Mouse (Mus musculus) G1E (cell line): Measurements from ENCODE around the gene Sh3gl1. TPM values are rescaled to one million over a fixed set of nuclear protein-coding genes. Genes with fewer than 3 reads are reported as not detected.
A peak's percentile ranks its signal among the peaks of the same experiment; 100 is the strongest.

Experiments used
- ATAC-seq: 2 replicates; pipeline ENCODE4 v1.8.0; 2016; ENCODE audit warnings: mild to moderate bottlenecking; ENCODE audit not compliant: insufficient number of reproducible peaks, poor library complexity, low FRiP score, severe bottlenecking; ENCODE audit errors: extremely low read depth
- DNase-seq: peaks from one replicate; pipeline ENCODE4 v3.0.0; 2012; ENCODE audit warnings: low spot score
- H3K27me3 ChIP-seq: 2 replicates; pipeline ENCODE4 v1.6.1; 2012; ENCODE audit warnings: mild to moderate bottlenecking, low read length, inconsistent platforms; ENCODE audit not compliant: insufficient read depth
- H3K36me3 ChIP-seq: replicated peaks from 2 replicates; pipeline ENCODE3; 2012; ENCODE audit warnings: mild to moderate bottlenecking, inconsistent platforms
- H3K4me1 ChIP-seq: 2 replicates; pipeline ENCODE4 v1.6.1; 2012; ENCODE audit warnings: low read depth, low read length, inconsistent platforms, mixed read lengths; ENCODE audit not compliant: insufficient read depth
- H3K4me3 ChIP-seq: 2 replicates; pipeline ENCODE4 v1.5.1; 2012; ENCODE audit warnings: low read depth, mild to moderate bottlenecking, inconsistent platforms, low read length, moderate library complexity, mixed read lengths
- H3K9me3 ChIP-seq: replicated peaks from 2 replicates; pipeline ENCODE4 v1.6.1; 2012; ENCODE audit warnings: inconsistent platforms
- CTCF ChIP-seq: IDR thresholded peaks from 2 replicates; pipeline ENCODE4 v1.5.1; 2012; ENCODE audit warnings: low read depth, low read length, inconsistent platforms, mixed read lengths
- GATA1 ChIP-seq: IDR thresholded peaks from 2 replicates; pipeline ENCODE4 v1.6.1; 2012; ENCODE audit warnings: borderline replicate concordance, low read length, inconsistent platforms, mixed read lengths
- GATA2 ChIP-seq: IDR thresholded peaks from 2 replicates; pipeline ENCODE4 v1.6.1; 2012; ENCODE audit warnings: low read depth, low read length, inconsistent platforms, borderline replicate concordance
- POLR2AphosphoS5 ChIP-seq: IDR thresholded peaks from 2 replicates; pipeline ENCODE4 v1.6.1; 2012; ENCODE audit warnings: low read depth, low read length, inconsistent platforms; ENCODE audit not compliant: insufficient replicate concordance
- TAL1 ChIP-seq: conservative IDR thresholded peaks from 2 replicates; pipeline ENCODE4 v1.6.1; 2012; ENCODE audit warnings: low read depth, low read length, inconsistent platforms, mixed read lengths
- polyA plus RNA-seq: library from polyadenylated mRNA; stranded (reverse); fragments of >175 nt; gene quantifications from 2 replicates; pipeline ENCODE4 v1.2.3, GENCODE M21; 2012
- total RNA-seq, 2 experiments: library from RNA; stranded (forward) in 1 of 2; stranded (reverse) in 1 of 2; fragments of 200-1000 nt in 1 of 2; fragments of >200 nt in 1 of 2; fragmentation: Nextera tagmentation in 1 of 2; gene quantifications; 2 replicates each; pipeline ENCODE4 v1.2.3; 2014 to 2017

The Sh3gl1 gene
- total and polyA plus RNA-seq, 3 experiments = 24.3 to 64.2 (median 28.5) TPM

- Histone ChIP-seq H3K9me3 (no peaks in the 10 kb centered on the region), H3K4me1 (peaks cover 11% of the 10 kb centered on the region), H3K4me3 (no peak overlapping the region), H3K36me3 (peaks cover 100% of the 10 kb centered on the region), H3K27me3 (no peaks in the 10 kb centered on the region)
- ATAC-seq = no peak
- TF ChIP-seq CTCF (no peak), POLR2AphosphoS5 (no peak), GATA1 (no peak), GATA2 (no peak), TAL1 (no peak)
- DNase-seq = no peak
These were observed 25.6 kb upstream of the Sh3gl1 start for GRCm38 (mm10) chr17:56062081-56062480.

- H3K27me3 ChIP-seq = no peaks in the 10 kb centered on the region
- TF ChIP-seq TAL1 = no peak
- TF ChIP-seq CTCF = no peak
- no peak overlapping the region for H3K4me3 ChIP-seq
- DNase-seq (no peak), ATAC-seq (no peak)
- peaks cover 24% of the 10 kb centered on the region for H3K4me1 ChIP-seq
- peaks cover 96% of the 10 kb centered on the region for H3K36me3 ChIP-seq
- no peaks in the 10 kb centered on the region for H3K9me3 ChIP-seq
These were observed 21.1 kb upstream of the Sh3gl1 start for GRCm38 (mm10) chr17:56057381-56058120.

GRCm38 (mm10) chr17:56055945-56056678 lies 19.7 kb upstream of the Sh3gl1 start:
- no peak overlapping the region for H3K4me3 ChIP-seq

GRCm38 (mm10) chr17:56054938-56055337 lies 18.5 kb upstream of the Sh3gl1 start:
- no peak for TF ChIP-seq CTCF
- no peak for TF ChIP-seq GATA1
- TF ChIP-seq POLR2AphosphoS5 = no peak
- TF ChIP-seq TAL1 = no peak
- TF ChIP-seq GATA2 = no peak
- peaks cover 35% of the 10 kb centered on the region for H3K4me1 ChIP-seq
- H3K36me3 ChIP-seq = peaks cover 96% of the 10 kb centered on the region

More at GRCm38 (mm10) chr17:56055945-56056678, 19.7 kb upstream of the Sh3gl1 start:
- Histone ChIP-seq H3K36me3 (peaks cover 96% of the 10 kb centered on the region), H3K27me3 (no peaks in the 10 kb centered on the region), H3K9me3 (no peaks in the 10 kb centered on the region), H3K4me1 (peaks cover 33% of the 10 kb centered on the region)
- TF ChIP-seq GATA1 (no peak), POLR2AphosphoS5 (no peak), CTCF (no peak), GATA2 (no peak), TAL1 (no peak)
- ATAC-seq (no peak), DNase-seq (no peak)

GRCm38 (mm10) chr17:56051369-56051768 lies 14.9 kb upstream of the Sh3gl1 start:
- DNase-seq (no peak), ATAC-seq (no peak)
- H3K4me3 ChIP-seq = no peak overlapping the region
- no peaks in the 10 kb centered on the region for H3K27me3 ChIP-seq
- peaks cover 58% of the 10 kb centered on the region for H3K4me1 ChIP-seq
- no peaks in the 10 kb centered on the region for H3K9me3 ChIP-seq
- H3K36me3 ChIP-seq = peaks cover 96% of the 10 kb centered on the region
- TF ChIP-seq CTCF = no peak
- TF ChIP-seq GATA1 = no peak
- TF ChIP-seq POLR2AphosphoS5 = no peak
- TF ChIP-seq TAL1 = no peak
- TF ChIP-seq GATA2 = no peak

More at GRCm38 (mm10) chr17:56054938-56055337, 18.5 kb upstream of the Sh3gl1 start:
- DNase-seq = no peak
- no peak for ATAC-seq
- Histone ChIP-seq H3K27me3 (no peaks in the 10 kb centered on the region), H3K9me3 (no peaks in the 10 kb centered on the region), H3K4me3 (no peak overlapping the region)

GRCm38 (mm10) chr17:56040857-56041163 lies 4.4 kb upstream of the Sh3gl1 start:
- TF ChIP-seq TAL1 (no peak), GATA2 (no peak), CTCF (no peak)
- peaks cover 40% of the 10 kb centered on the region for H3K36me3 ChIP-seq
- ATAC-seq (no peak), DNase-seq (no peak)
- peaks cover 60% of the 10 kb centered on the region for H3K4me1 ChIP-seq
- H3K27me3 ChIP-seq = no peaks in the 10 kb centered on the region
- peak overlapping the region; percentile 77 for H3K4me3 ChIP-seq
- no peaks in the 10 kb centered on the region for H3K9me3 ChIP-seq
